Mouse (Mus musculus): Measurements from ENCODE around the gene Jam3.

GRCm38 (mm10) chr9:27108451-27108850 lies 46.8 kb downstream of the Jam3 start:
- TF ChIP-seq POLR2A (IDR thresholded peaks at IDR 0.05; ENCODE audit: low read depth, low read length) (no peak), CTCF (conservative IDR thresholded peaks at IDR 0.05; ENCODE audit: insufficient read depth, insufficient read length, low read depth, low read length) (no peak)
